Mouse (Mus musculus) lung, adult 2 months (tissue): ENCODE measurements around the gene Gjb3.

Experiments
- CTCF ChIP-seq: fragments of 200-500 bp; IDR thresholded peaks from 2 replicates; pipeline ENCODE4 v1.5.1; 2011; ENCODE audit warnings: mild to moderate bottlenecking, low read length, control low read depth; ENCODE audit not compliant: insufficient read depth
- POLR2A ChIP-seq: fragments of 200-500 bp; IDR thresholded peaks from 2 replicates; pipeline ENCODE4 v1.6.1; 2011; ENCODE audit warnings: low read depth, mild to moderate bottlenecking, control low read depth, low read length, borderline replicate concordance; ENCODE audit errors: extremely low read depth

DNA sequence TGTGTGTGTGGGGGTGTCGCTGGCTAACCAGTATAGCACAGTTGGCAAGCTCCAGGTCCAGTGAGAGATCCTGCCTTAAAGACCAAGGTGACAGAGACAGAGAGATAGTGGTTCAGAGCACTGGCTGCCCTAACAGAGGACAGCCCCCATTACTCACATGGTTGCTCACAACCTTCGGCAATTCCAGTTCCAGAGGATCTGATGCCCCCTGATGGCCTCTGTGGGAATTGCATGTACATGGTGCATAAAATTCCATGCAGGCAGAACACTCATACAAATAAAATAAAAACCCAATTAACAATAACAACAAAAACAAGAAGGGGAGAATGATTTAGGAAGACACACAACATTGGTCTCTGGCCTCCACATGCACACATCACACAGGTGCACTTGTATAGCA, 39.8 kb upstream of the Gjb3 start:
- no peak for TF ChIP-seq POLR2A
- 0 out of 2 replicates have a peak, but pooled peaks have one; percentile 3 for TF ChIP-seq CTCF
